In genomic region chr4:33125409-33126084, GRCm38 (mm10) we compare ENCODE assay signal across 11 mouse cellular contexts. TPM values are rescaled to one million over a fixed set of nuclear protein-coding genes. Genes with fewer than 3 reads are reported as not detected.
DNase-seq lines count a peak whose midpoint lies in the region; ATAC-seq and TF ChIP-seq lines count a peak whose summit lies in the region.
"Had no signal": no experiment of that assay in that cellular context is flagged by ENCODE, and none has a peak within 500 bp of the region (broad histone marks: within the 10 kb centered on the region; RNA-seq: fewer than 3 reads in every experiment).

No protein-coding gene starts in this region.

- no peak overlapping the region for H3K9ac ChIP-seq in hindbrain, postnatal 0 days (replicated peaks; ENCODE audit: low read length)
- H3K9ac ChIP-seq in hindbrain, embryonic 13.5 days = no peak overlapping the region
- no peak overlapping the region for H3K9ac ChIP-seq in hindbrain, embryonic 14.5 days
- H3K9ac ChIP-seq: neural tube, embryonic 12.5 days had no signal

- no peak overlapping the region; the same call in 1 of the 2 replicates for H3K27ac ChIP-seq in hindbrain, postnatal 0 days
- no peak overlapping the region for H3K27ac ChIP-seq in hindbrain, embryonic 13.5 days
- no peak overlapping the region for H3K27ac ChIP-seq in hindbrain, embryonic 14.5 days
- H3K27ac ChIP-seq: neural tube, embryonic 12.5 days had no signal

- H3K36me3 ChIP-seq in hindbrain, postnatal 0 days (ENCODE audit: insufficient read depth, low read length) = no peaks in the 10 kb centered on the region
- H3K36me3 ChIP-seq in hindbrain, embryonic 13.5 days = no peaks in the 10 kb centered on the region
- no peaks in the 10 kb centered on the region for H3K36me3 ChIP-seq in hindbrain, embryonic 14.5 days (replicated peaks; ENCODE audit: control insufficient read depth, insufficient read depth)
- H3K36me3 ChIP-seq: neural tube, embryonic 12.5 days had no signal

- H3K27me3 ChIP-seq in hindbrain, postnatal 0 days (ENCODE audit: insufficient read depth, low read length) = no peaks in the 10 kb centered on the region
- no peaks in the 10 kb centered on the region for H3K27me3 ChIP-seq in hindbrain, embryonic 13.5 days
- H3K27me3 ChIP-seq in hindbrain, embryonic 14.5 days (ENCODE audit: control insufficient read depth, insufficient read depth, low read length) = no peaks in the 10 kb centered on the region
- H3K27me3 ChIP-seq: neural tube, embryonic 12.5 days had no signal

- peak; percentile 79 for DNase-seq in hindbrain, postnatal 0 days (ENCODE audit: low spot score)
- DNase-seq in MN1 (ENCODE audit: low spot score) = peak; percentile 50
- peak; percentile 56 for DNase-seq in brain, embryonic 14.5 days (ENCODE audit: low read depth)
- peak; percentile 19 for DNase-seq in gastrocnemius, postnatal 10 days
- DNase-seq in hindbrain, embryonic 14.5 days (ENCODE audit: low spot score) = no peak
- DNase-seq: layer of hippocampus, postnatal 36 days; lung, postnatal 14 days had no signal

- no peak overlapping the region for H3K4me2 ChIP-seq in hindbrain, postnatal 0 days (ENCODE audit: low read depth, low read length)
- H3K4me2 ChIP-seq in hindbrain, embryonic 13.5 days = no peak overlapping the region
- no peak overlapping the region for H3K4me2 ChIP-seq in hindbrain, embryonic 14.5 days (replicated peaks)
- H3K4me2 ChIP-seq: neural tube, embryonic 12.5 days had no signal

- TF ChIP-seq CTCF in hindbrain, postnatal 0 days (IDR thresholded peaks at IDR 0.05; ENCODE audit: low read depth) = no peak
- TF ChIP-seq CTCF in brain, embryonic 14.5 days (IDR thresholded peaks at IDR 0.05; ENCODE audit: borderline replicate concordance, extremely low read depth, insufficient read depth, insufficient read length) = no peak

- H3K9me3 ChIP-seq in hindbrain, postnatal 0 days (ENCODE audit: low read length) = 0 out of 2 replicates have a peak, but pooled peaks cover 2% of the 10 kb centered on the region
- H3K9me3 ChIP-seq in hindbrain, embryonic 13.5 days = peaks cover 5% of the 10 kb centered on the region; the same call in 1 of the 2 replicates
- no peaks in the 10 kb centered on the region for H3K9me3 ChIP-seq in hindbrain, embryonic 14.5 days (ENCODE audit: control insufficient read depth, low read length)
- H3K9me3 ChIP-seq: neural tube, embryonic 12.5 days had no signal

- peak; percentile 74 for ATAC-seq in hindbrain, postnatal 0 days
- no peak for ATAC-seq in hindbrain, embryonic 13.5 days (ENCODE audit: low FRiP score)
- ATAC-seq in monocyte, adult 5-6 weeks (replicated peaks; ENCODE audit: insufficient number of reproducible peaks, low FRiP score, low TSS enrichment, poor library complexity, severe bottlenecking) = no peak
- no peak for ATAC-seq in hindbrain, embryonic 14.5 days (ENCODE audit: low FRiP score)
- ATAC-seq in granulocyte monocyte progenitor cell, adult 5-6 weeks (replicated peaks; ENCODE audit: poor library complexity, severe bottlenecking) = no peak

- no peak for TF ChIP-seq POLR2A in brain, embryonic 14.5 days (IDR thresholded peaks at IDR 0.05; ENCODE audit: borderline replicate concordance, extremely low read depth, insufficient read depth, insufficient read length, poor library complexity, severe bottlenecking)

- H3K4me3 ChIP-seq in hindbrain, postnatal 0 days (ENCODE audit: low read length) = no peak overlapping the region
- no peak overlapping the region for H3K4me3 ChIP-seq in hindbrain, embryonic 13.5 days
- H3K4me3 ChIP-seq in hindbrain, embryonic 14.5 days (replicated peaks; ENCODE audit: low read length) = no peak overlapping the region
- H3K4me3 ChIP-seq: neural tube, embryonic 12.5 days had no signal

- WGBS in hindbrain, postnatal 0 days = 51% methylated on average over 10 of the region's 10 CpGs
- WGBS in hindbrain, embryonic 13.5 days = 66% methylated on average over 10 of the region's 10 CpGs
- whole genome bisulfite sequencing in hindbrain, embryonic 14.5 days = 75% methylated on average over 10 of the region's 10 CpGs

- no peaks in the 10 kb centered on the region for H3K4me1 ChIP-seq in hindbrain, postnatal 0 days (ENCODE audit: insufficient read depth, low read length)
- no peaks in the 10 kb centered on the region for H3K4me1 ChIP-seq in hindbrain, embryonic 13.5 days (replicated peaks)
- no peaks in the 10 kb centered on the region for H3K4me1 ChIP-seq in hindbrain, embryonic 14.5 days (replicated peaks; ENCODE audit: control insufficient read depth, insufficient read depth, low read length)
- H3K4me1 ChIP-seq: neural tube, embryonic 12.5 days had no signal

RNA-seq across cellular contexts. Expression of gene Gabrr1, which starts 6.8 kb away (rescaled TPM):
- 0.21 TPM in 1 of 2 replicates, not detected in the other for total RNA-seq in hindbrain, postnatal 0 days (2014; rRNA removed)
- polyA plus RNA-seq in hindbrain, postnatal 0 days (2015; fragmentation: Nextera tagmentation; extraction: Ambion mirVana) = 0.37 and 0.61 TPM in 2 replicates
- polyA plus RNA-seq in hindbrain, embryonic 13.5 days (2015; fragmentation: Nextera tagmentation; extraction: Ambion mirVana) = 0.17 and 0.21 TPM in 2 replicates
- 0.27 and 0.35 TPM in 2 replicates for polyA plus RNA-seq in brain, embryonic 14.5 days (2012; rRNA removed)
- under 1 TPM in 1 of 2 experiments, not detected in 1; 0.14 TPM for total RNA-seq in gastrocnemius, postnatal 10 days (2021)
- total RNA-seq in monocyte, adult 5-6 weeks (2017) = not detected in 3 replicates
- polyA plus RNA-seq in hindbrain, embryonic 14.5 days (2014; fragmentation: Nextera tagmentation; extraction: Ambion mirVana) = 0.23 and 0.24 TPM in 2 replicates
- not detected in 2 replicates for total RNA-seq in granulocyte monocyte progenitor cell, adult 5-6 weeks (2014; fragmentation: Nextera tagmentation)
- total RNA-seq in granulocyte monocyte progenitor cell, adult 5-6 weeks (2017) = not detected in 2 replicates
- polyA plus RNA-seq: neural tube, embryonic 12.5 days had no signal
